Mouse (Mus musculus): ENCODE measurements at regions not wholly inside any gene's neighbourhood (a gene's known extent, or its start where the extent isn't known, plus 50 kb on each side); places are given as distances from the start of the nearest gene placed in this dataset.

DNA sequence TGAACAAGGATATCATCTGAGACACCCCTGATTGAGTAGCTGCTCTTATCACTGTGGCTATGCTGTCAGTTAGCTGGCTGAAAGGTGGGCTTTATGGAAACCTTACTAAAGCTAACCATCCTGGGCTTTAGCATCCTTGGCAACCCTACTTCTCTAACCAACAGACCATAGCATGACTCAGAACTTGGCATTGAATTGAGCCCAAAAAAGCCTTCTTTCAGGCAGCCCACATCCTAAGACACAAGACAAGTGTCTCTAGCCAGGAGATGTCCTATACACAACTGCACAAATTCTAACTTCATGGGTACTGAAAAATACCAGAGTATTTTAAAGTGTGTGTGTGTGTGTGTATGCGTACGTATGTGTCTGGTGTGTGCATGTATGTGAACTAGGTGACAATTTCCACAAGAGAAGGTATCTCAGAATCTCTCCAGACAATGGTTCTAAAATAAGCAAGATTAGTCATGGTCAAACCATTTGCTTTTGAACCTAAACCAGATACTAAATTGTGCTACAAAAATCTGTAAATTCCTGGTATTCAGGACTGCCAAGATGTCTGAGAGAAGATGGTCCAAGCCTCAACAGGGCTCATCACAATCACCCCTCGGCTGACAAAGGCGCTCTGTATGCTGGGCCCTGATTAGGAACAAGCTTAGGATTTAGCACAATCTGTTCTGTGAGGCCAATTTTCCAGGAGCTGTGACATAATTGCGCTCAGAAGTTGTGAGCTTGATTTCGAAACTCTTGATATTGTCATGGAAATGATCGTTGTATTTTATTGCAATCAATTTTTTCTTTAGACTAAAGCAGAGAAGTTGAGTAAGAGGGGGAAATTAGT is 126.2 kb downstream of the Cpeb2 start:
- TF ChIP-seq TCF3 (IDR thresholded peaks at IDR 0.05; ENCODE audit: insufficient read length, low read depth) = no peak
- TF ChIP-seq POLR2AphosphoS2 (IDR thresholded peaks at IDR 0.05; ENCODE audit: insufficient read length, low read depth) = no peak
- no peak for TF ChIP-seq POLR2A (IDR thresholded peaks at IDR 0.05; ENCODE audit: insufficient read length, low read depth)
- TF ChIP-seq E2F4 (IDR thresholded peaks at IDR 0.05; ENCODE audit: insufficient read depth) = no peak
- TF ChIP-seq MYOG (IDR thresholded peaks at IDR 0.05; ENCODE audit: control insufficient read depth in 1 of 3, insufficient read depth in 1 of 3, insufficient read length in 2 of 3, low read depth in 2 of 3) = no peak
